Mouse (Mus musculus) layer of hippocampus, adult 18-20 months (tissue): ENCODE data around the gene Carmil3. TPM values are rescaled to one million over a fixed set of nuclear protein-coding genes. Genes with fewer than 3 reads are reported as not detected.

Experiments
- DNase-seq, 2 experiments: peaks; one replicate each; pipeline ENCODE4 v3.0.0; 2022; ENCODE audit warnings: low spot score in 2 of 2
- total RNA-seq, 2 experiments: library from RNA; stranded (reverse); gene quantifications; 2 replicates each; pipeline ENCODE4 v1.2.3; 2021

Gene Carmil3
- total RNA-seq, 2 experiments from 2014 or later: 46.8 to 50.8 TPM

DNA sequence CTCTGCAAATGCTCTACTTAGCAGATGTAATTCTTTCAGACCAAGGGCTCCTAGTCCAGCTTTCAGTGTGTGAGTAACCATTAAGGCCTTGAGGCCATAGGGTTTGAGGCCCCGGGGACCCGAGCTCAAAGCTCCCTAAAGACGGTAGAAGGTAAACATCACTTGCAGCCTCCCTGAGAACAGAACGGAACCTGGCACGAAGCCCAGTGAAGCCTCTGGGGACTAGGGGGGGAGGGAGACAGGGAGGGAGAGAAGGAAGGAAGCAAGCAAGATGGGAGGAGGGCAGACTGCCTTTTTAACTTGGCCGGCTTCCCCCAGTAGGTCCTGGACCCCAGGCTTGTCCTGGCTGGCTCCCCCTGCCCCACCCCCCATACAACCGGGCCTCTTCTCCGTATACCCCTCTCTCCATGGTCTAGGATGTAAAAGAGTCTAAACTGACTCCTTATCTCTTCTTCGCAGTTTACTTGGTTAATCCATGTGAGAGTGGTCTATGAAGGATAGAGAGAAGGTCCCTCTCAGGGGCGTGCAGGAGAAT is 50.4 kb downstream of the Carmil3 start:
- DNase-seq: peak; percentile 57 to 80

GRCm38 (mm10) chr14:55542268-55542667 is 51.8 kb downstream of the Carmil3 start:
- no peak for DNase-seq

- DNase-seq: no peak
Measured at GRCm38 (mm10) chr14:55544334-55544733, 53.9 kb downstream of the Carmil3 start.

GRCm38 (mm10) chr14:55550191-55550590 is 59.7 kb downstream of the Carmil3 start:
- DNase-seq: no peak

DNA sequence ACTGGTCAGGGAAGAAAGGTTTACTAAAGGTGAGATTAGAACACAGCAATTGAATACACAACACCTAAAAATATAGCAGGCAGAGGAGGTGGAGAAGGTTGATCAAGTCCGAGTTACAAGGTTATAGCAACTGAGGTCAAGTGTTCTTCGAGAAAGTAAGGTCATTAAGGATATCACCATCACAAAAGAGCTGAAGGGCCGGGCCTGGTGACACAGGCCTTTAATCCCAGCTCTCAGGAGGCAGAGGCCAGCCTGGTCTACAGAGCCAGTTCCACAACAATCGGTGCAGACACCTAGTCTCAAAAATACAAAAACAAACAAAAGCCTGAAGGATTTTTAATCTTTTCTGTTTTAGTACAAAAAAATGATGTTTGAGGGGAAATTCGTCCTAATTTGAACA is 60.9 kb downstream of the Carmil3 start:
- no peak for DNase-seq

GRCm38 (mm10) chr14:55551794-55552193 is 61.3 kb downstream of the Carmil3 start:
- DNase-seq: no peak

- DNase-seq: no peak
Measured at GRCm38 (mm10) chr14:55554635-55555034, 64.2 kb downstream of the Carmil3 start.

DNA sequence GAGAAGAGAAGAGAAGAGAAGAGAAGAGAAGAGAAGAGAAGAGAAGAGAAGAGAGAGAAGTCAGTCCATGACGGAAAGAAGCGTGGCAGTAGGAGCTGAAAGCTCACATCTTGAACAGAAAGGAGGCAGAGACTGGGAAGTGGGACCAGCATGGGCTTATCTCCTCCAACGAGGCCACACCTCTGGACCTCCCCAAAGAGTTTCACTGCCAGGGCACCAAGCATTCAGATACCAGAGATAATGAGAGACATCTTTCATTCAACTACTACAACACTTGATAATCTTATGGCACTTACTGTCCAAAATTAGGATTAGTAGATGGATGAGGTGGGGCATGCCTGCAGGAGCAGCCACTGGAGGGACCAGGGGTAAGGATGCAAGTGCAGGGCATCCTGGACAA is 65.3 kb downstream of the Carmil3 start:
- DNase-seq: no peak

- DNase-seq: peak; percentile 72 to 80
Measured at GRCm38 (mm10) chr14:55557003-55557402, 66.6 kb downstream of the Carmil3 start.

DNA sequence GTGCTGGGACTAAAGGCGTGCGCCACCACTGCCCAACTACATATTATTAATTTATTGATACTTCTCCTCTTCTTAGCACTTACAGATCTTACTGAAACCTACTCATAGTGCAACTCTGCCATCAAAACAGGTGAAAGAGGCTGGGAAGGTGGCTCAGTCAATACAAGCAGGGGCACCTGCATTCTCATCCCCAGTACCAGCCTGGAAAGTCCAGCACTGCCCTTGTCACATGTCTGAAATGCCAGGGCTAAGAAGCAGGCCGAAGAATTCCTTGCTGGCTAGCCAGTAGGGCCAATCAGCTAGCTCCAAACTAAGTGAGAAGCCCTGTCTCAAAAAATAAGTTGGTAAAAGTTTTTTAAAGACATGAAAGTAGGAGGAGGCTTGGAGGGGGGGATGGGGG is 67.1 kb downstream of the Carmil3 start:
- DNase-seq: no peak

Other genes with a start within 250 kb of the Carmil3 start
- gene Dhrs4, start 11.9 kb upstream of the Carmil3 start, total RNA-seq: 10 to 100 TPM; 20.2 to 22.1 TPM
- 100 to 1,000 TPM; 653 to 657 TPM for gene Cpne6, start 19.8 kb downstream of the Carmil3 start, total RNA-seq
- gene Nrl, start 34.3 kb downstream of the Carmil3 start, total RNA-seq: 1 to 10 TPM; 1.7 to 2.2 TPM
- 10 to 100 TPM; 50.9 to 54.2 TPM for gene Pck2, start 49.6 kb downstream of the Carmil3 start, total RNA-seq
- 10 to 100 TPM; 72.2 to 83.8 TPM for gene Dcaf11, start 69.4 kb downstream of the Carmil3 start, total RNA-seq
- gene A730061H03Rik, start 69.8 kb downstream of the Carmil3 start, total RNA-seq: 1 to 10 TPM in 1 of 2 experiments, under 1 TPM in 1; 0.79 to 1.6 TPM
- not detected for gene Fitm1, start 85.0 kb downstream of the Carmil3 start, total RNA-seq
- gene Psme1, start 87.5 kb downstream of the Carmil3 start, total RNA-seq: 10 to 100 TPM; 54.0 to 56.6 TPM
- 10 to 100 TPM; 43.3 to 49.5 TPM for gene Emc9, start 94.7 kb downstream of the Carmil3 start, total RNA-seq
- 10 to 100 TPM; 53.7 to 57.4 TPM for gene Psme2, start 100.5 kb downstream of the Carmil3 start, total RNA-seq
- gene Rnf31, start 101.1 kb downstream of the Carmil3 start, total RNA-seq: 10 to 100 TPM; 38.0 to 43.0 TPM
- 10 to 100 TPM; 10.9 to 13.3 TPM for gene Irf9, start 112.9 kb downstream of the Carmil3 start, total RNA-seq
- 1 to 10 TPM; 1.4 to 1.8 TPM for gene Rec8, start 127.4 kb downstream of the Carmil3 start, total RNA-seq
- gene Ipo4, start 145.3 kb downstream of the Carmil3 start, total RNA-seq: 100 to 1,000 TPM; 119 to 128 TPM
- 1 to 10 TPM; 2.7 to 3.8 TPM for gene Gm49378, start 147.2 kb downstream of the Carmil3 start, total RNA-seq
- gene Tm9sf1, start 153.2 kb downstream of the Carmil3 start, total RNA-seq: 10 to 100 TPM; 39.6 to 40.8 TPM
- 1 to 10 TPM in 1 of 2 experiments, under 1 TPM in 1; 0.79 to 1.2 TPM for gene Tssk4, start 159.5 kb downstream of the Carmil3 start, total RNA-seq
- 10 to 100 TPM; 45.5 to 52.3 TPM for gene Mdp1, start 169.9 kb downstream of the Carmil3 start, total RNA-seq
- gene Gmpr2, start 181.3 kb downstream of the Carmil3 start, total RNA-seq: 10 to 100 TPM; 23.3 to 26.4 TPM
- gene Nedd8, start 181.5 kb downstream of the Carmil3 start, total RNA-seq: 100 to 1,000 TPM; 294 to 304 TPM
- 10 to 100 TPM; 12.3 to 15.2 TPM for gene Tinf2, start 191.2 kb downstream of the Carmil3 start, total RNA-seq
- gene Tgm1, start 223.3 kb downstream of the Carmil3 start, total RNA-seq: not detected
- gene Rabggta, start 231.6 kb downstream of the Carmil3 start, total RNA-seq: 10 to 100 TPM; 43.7 to 45.7 TPM